Mouse (Mus musculus) lung, embryonic 15.5 days (tissue): Measurements from ENCODE around the gene Arf4. TPM values are rescaled to one million over a fixed set of nuclear protein-coding genes. Genes with fewer than 3 reads are reported as not detected.
A peak's percentile ranks its signal among the peaks of the same experiment; 100 is the strongest.

Experiments used
- ATAC-seq: fragments of 200-750 bp; cut with Nextera tagmentation; 2 replicates; pipeline ENCODE4 v1.8.0; 2017; ENCODE audit warnings: moderate number of reproducible peaks, borderline replicate concordance; ENCODE audit not compliant: low FRiP score, low TSS enrichment; ENCODE audit errors: extremely low read depth
- H3K27ac ChIP-seq: fragments of 300-500 bp; sonication (generic); 2 replicates; pipeline ENCODE4 v1.5.1; 2015; ENCODE audit warnings: moderate library complexity, mild to moderate bottlenecking, inconsistent platforms
- H3K27me3 ChIP-seq: fragments of 300-500 bp; sonication (generic); 2 replicates; pipeline ENCODE4 v1.6.1; 2015; ENCODE audit warnings: inconsistent platforms
- H3K36me3 ChIP-seq: fragments of 300-500 bp; sonication (generic); 2 replicates; pipeline ENCODE4 v1.6.1; 2015; ENCODE audit warnings: inconsistent platforms
- H3K4me1 ChIP-seq: fragments of 300-500 bp; sonication (generic); 2 replicates; pipeline ENCODE4 v1.6.1; 2015; ENCODE audit warnings: inconsistent platforms
- H3K4me2 ChIP-seq: fragments of 300-500 bp; sonication (generic); 2 replicates; pipeline ENCODE4 v1.6.1; 2015; ENCODE audit warnings: inconsistent platforms, mild to moderate bottlenecking, moderate library complexity
- H3K4me3 ChIP-seq: fragments of 300-500 bp; sonication (generic); 2 replicates; pipeline ENCODE4 v1.5.1; 2015; ENCODE audit warnings: mild to moderate bottlenecking, inconsistent platforms
- H3K9ac ChIP-seq: fragments of 300-500 bp; sonication (generic); 2 replicates; pipeline ENCODE4 v1.6.1; 2015; ENCODE audit warnings: inconsistent platforms
- H3K9me3 ChIP-seq: fragments of 300-500 bp; sonication (generic); 2 replicates; pipeline ENCODE4 v1.6.1; 2016; ENCODE audit warnings: inconsistent platforms
- WGBS: fragments of 180-500 bp; shearing (Covaris S2); methylation state at CpG from one replicate; pipeline ENCODE4 v1.1.7; 2015; 5-methylcytosine and 5-hydroxymethylcytosine counted together
- polyA plus RNA-seq: library from polyadenylated mRNA; unstranded; fragments of >200 nt; fragmentation: Nextera tagmentation; extraction: Ambion mirVana; gene quantifications from 2 replicates; pipeline ENCODE4 v1.2.1, GENCODE M21; 2015

Arf4 gene
- polyA plus RNA-seq = 593 and 627 TPM in 2 replicates

DNA sequence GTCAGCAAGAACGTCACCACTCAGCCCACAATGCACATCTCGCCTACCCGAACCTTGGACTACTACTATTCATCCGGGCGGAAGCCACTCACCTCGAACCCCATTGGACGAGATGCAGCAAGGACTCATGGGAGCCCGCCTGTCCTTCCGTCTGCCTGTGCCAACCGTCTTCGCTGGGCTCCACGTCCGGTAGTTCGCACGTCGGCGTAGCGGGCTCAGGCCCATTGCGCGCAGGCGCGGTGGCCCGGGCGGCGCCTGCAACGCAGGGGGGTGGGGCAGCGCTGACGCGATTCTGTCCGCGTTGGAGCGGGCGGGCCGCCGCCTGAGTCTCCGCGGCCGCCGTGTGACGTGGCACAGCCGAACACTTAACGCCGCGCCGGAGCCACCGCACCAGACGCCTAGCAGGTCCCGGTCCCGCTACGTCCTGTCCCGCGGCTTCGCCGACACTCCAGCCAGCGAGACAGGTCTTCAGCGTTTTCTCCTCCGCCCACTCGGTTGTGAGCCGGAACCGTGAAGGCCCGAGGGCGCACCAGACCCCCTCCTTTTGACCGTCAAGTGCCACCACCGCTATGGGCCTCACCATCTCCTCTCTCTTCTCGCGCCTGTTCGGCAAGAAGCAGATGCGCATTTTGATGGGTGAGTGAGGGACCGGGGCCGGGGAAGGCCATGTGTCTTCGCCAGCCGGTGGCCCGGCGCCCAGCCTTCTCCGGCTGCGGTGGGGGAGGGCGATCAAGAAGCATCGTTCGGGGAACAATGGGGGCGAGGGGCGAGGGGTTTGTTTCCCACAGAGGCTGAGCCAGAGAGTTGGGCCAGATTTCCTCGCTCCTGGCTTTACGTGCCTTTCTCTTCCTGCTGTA is at the start of gene Arf4:
Gene Arf4, plus strand, starts transcription at position 224 of the 857 bp plus-strand sequence.
- H3K27me3 ChIP-seq = no peaks in the 10 kb centered on the region
- H3K27ac ChIP-seq = peak within 1 kb of the TSS; percentile 95
- peaks cover 16% of the 10 kb centered on the region for H3K4me1 ChIP-seq
- H3K9ac ChIP-seq = peak within 1 kb of the TSS; percentile 94
- ATAC-seq = peak; percentile 99
- H3K4me2 ChIP-seq = peak within 1 kb of the TSS; percentile 70
- WGBS = 0% methylated on average over 81 of the region's 83 CpGs
- peaks cover 3% of the 10 kb centered on the region; the same call in 1 of the 2 replicates for H3K36me3 ChIP-seq
- no peaks in the 10 kb centered on the region for H3K9me3 ChIP-seq
- H3K4me3 ChIP-seq = peak within 1 kb of the TSS; percentile 91

DNA sequence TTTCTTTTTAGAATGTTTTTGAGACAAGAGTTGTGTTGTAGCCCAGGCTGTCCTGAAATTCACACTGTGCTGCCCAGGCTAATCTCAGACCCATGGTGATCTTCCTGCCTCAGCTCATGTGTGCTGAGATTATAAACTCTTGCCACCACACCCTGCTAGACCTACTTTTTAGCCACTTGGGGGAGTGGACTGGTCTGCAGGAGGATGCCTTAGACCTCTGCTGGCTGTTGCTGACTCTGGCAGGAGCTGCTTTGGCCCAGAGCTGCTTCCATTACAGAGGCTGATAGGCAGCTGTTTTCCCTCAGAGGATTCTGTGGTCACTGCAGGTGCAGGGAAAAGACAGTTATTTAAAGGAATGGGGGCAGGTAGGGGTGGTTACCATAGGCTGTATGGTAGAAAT is 46.5 kb upstream of the Arf4 start:
- no peak for ATAC-seq
- 0 out of 2 replicates have a peak, but pooled peaks cover 3% of the 10 kb centered on the region for H3K36me3 ChIP-seq

GRCm38 (mm10) chr14:26593281-26593895 is 44.5 kb upstream of the Arf4 start:
- Histone ChIP-seq H3K27ac (no peak overlapping the region), H3K27me3 (no peaks in the 10 kb centered on the region), H3K4me2 (no peak overlapping the region), H3K36me3 (peaks cover 16% of the 10 kb centered on the region; the same call in 1 of the 2 replicates), H3K9me3 (no peaks in the 10 kb centered on the region), H3K4me1 (no peaks in the 10 kb centered on the region; the same call in 1 of the 2 replicates), H3K9ac (no peak overlapping the region), H3K4me3 (no peak overlapping the region)
- ATAC-seq = no peak
- WGBS = 45% methylated on average over 2 of the region's 2 CpGs

More for the DNA sequence above, 46.5 kb upstream of the Arf4 start:
- no peak overlapping the region for H3K4me3 ChIP-seq
- H3K9ac ChIP-seq = no peak overlapping the region
- H3K4me1 ChIP-seq = peaks cover 12% of the 10 kb centered on the region
- no peak overlapping the region for H3K4me2 ChIP-seq
- H3K9me3 ChIP-seq = no peaks in the 10 kb centered on the region
- no peaks in the 10 kb centered on the region for H3K27me3 ChIP-seq
- H3K27ac ChIP-seq = no peak overlapping the region

DNA sequence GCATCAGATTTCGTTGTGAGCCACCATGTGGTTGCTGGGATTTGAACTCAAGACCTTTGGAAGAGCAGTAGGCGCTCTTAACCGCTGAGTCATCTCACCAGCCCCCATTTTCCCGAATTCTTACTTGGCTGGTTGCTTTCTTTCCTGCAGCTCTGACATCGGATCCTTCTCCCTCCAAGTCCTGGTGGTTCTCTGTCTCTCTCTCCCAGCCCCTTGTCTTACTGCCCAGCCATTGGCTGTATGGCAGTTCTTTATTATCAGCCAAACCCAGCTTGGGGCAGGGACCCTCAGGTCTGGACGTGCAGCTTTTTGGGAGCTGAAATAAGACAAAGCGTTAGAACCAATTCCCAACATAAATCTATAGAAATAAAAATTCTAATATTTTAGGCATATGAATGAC is 42.7 kb upstream of the Arf4 start:
- no peak for ATAC-seq
- H3K27ac ChIP-seq = no peak overlapping the region
- WGBS = 91% methylated on average over 7 of the region's 7 CpGs

DNA sequence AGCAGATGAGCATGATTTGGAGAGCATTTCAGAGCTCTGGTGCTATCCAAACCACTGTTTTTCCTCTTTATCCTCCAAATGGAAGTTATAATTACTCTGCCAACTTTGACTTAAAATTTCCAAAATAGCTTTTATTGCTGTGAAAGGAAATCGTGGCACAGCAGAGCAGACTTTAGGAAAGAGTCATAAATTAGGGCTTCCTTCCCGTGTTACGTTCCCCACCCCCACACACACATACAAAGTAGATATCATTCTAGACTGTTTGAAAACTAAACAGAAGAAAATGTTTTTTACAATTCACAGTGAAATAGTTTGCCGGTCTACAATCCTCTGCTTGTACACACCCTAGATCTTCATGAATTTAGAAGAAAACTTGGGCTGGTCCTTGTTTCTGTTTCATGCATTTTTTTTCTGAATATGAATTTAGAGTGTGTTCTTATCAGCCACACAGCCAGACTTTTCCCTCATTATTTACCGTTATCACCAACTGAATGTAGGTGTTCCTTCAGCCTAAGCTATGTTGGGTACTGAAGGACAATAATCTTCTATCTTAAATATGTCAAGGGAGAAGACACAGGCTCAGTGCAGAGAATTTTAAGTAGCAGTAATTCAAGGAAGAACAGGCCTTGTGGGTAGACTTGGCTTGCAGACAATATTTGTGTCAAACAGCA is 42.0 kb upstream of the Arf4 start:
- H3K4me1 ChIP-seq = no peaks in the 10 kb centered on the region; the same call in 1 of the 2 replicates
- WGBS = 63% methylated on average over 5 of the region's 5 CpGs
- H3K27ac ChIP-seq = no peak overlapping the region
- no peak overlapping the region for H3K9ac ChIP-seq
- H3K9me3 ChIP-seq = no peaks in the 10 kb centered on the region
- ATAC-seq = no peak
- no peaks in the 10 kb centered on the region for H3K27me3 ChIP-seq
- no peak overlapping the region for H3K4me3 ChIP-seq
- H3K36me3 ChIP-seq = peaks cover 24% of the 10 kb centered on the region; the same call in 1 of the 2 replicates
- H3K4me2 ChIP-seq = no peak overlapping the region

More for the DNA sequence above, 42.7 kb upstream of the Arf4 start:
- Histone ChIP-seq H3K4me2 (no peak overlapping the region), H3K4me3 (no peak overlapping the region), H3K9ac (no peak overlapping the region), H3K27me3 (no peaks in the 10 kb centered on the region), H3K4me1 (no peaks in the 10 kb centered on the region; the same call in 1 of the 2 replicates), H3K9me3 (no peaks in the 10 kb centered on the region), H3K36me3 (peaks cover 20% of the 10 kb centered on the region; the same call in 1 of the 2 replicates)

DNA sequence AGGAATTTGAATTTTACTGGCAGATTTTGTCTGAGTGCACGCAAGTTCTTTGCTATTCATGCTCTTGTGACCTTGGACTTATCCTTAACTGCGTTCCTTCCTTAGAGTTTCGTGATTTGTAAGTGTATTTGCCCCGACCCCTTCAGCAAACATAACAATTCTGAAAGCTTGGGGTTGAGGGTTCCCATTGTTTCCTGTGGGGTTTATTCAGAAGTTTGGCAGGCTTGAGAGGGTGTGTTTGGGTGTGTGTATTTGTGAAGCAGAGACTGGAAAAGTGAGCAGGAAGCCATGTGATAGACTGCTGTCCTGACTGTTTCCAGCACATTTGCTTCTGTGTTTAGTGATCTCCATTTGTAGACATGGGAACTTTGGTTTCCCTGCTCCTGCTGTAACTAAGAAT is 32.5 kb upstream of the Arf4 start:
- Histone ChIP-seq H3K27me3 (no peaks in the 10 kb centered on the region), H3K36me3 (peaks cover 58% of the 10 kb centered on the region), H3K9me3 (no peaks in the 10 kb centered on the region), H3K4me2 (no peak overlapping the region), H3K4me1 (no peaks in the 10 kb centered on the region), H3K4me3 (no peak overlapping the region), H3K9ac (no peak overlapping the region), H3K27ac (no peak overlapping the region)
- 72% methylated on average over 4 of the region's 4 CpGs for WGBS
- no peak for ATAC-seq

DNA sequence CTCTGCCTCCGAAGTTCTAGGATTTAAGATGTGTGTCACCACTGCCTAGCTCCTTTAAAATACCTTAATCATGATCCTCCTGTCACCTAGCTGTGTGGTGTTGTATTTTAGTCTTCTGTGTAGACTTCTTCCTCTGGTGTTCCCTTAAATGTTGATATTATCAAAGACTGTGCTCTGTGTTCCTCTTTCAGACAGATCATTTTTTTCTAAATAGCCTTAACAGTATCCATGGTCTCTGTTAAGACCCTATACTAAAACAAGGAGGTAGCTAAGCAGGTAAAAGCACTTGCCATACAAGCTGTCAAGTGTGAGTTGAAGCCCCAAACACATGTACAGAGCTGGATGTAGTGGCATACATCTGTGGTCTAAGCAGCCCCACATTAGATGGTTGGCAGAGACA is 28.2 kb upstream of the Arf4 start:
- 90% methylated on average over 1 of the region's 1 CpGs for WGBS
- no peak for ATAC-seq
- H3K27ac ChIP-seq = no peak overlapping the region
- no peaks in the 10 kb centered on the region for H3K27me3 ChIP-seq
- no peak overlapping the region for H3K4me2 ChIP-seq
- no peak overlapping the region for H3K9ac ChIP-seq
- H3K9me3 ChIP-seq = no peaks in the 10 kb centered on the region
- no peaks in the 10 kb centered on the region for H3K4me1 ChIP-seq
- H3K36me3 ChIP-seq = peaks cover 63% of the 10 kb centered on the region
- no peak overlapping the region for H3K4me3 ChIP-seq

DNA sequence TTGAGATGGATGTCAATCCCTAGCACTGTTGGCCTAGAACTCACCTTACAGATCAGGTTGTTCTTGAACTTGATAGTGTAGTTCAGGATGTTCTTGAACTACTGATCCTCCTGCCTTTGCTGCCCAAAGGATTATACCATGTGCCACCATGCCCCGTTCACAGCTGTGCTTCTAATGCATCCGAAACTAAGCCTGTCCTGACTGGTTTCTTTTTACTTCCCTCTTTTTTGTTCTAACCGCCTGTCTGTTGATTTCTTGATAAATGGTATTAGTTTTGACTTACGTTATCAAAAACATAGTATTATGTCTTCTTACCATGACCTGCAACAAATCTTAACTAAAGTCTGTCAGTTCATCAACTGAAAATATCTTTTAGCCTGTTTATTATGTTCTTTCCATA is 27.2 kb upstream of the Arf4 start:
- peaks cover 60% of the 10 kb centered on the region for H3K36me3 ChIP-seq
- ATAC-seq = no peak

DNA sequence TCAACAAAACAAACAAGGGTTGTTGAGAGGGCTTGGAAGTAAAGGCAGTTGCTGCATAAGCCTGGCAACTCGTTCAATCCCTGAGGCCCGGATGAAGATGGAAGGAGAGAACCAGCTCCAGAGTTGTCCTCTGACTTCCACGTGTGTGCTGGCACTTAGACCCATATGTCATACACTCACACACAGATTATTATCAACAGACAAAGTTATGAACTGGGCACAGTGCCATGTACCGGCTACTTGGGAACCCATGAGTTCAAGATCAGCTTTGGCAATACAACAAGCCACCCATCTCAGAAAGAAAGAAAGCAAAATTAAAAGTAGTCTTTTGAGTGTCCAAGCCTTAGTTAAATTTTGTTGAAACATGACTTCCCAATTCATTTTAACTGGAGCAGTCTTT is 12.6 kb upstream of the Arf4 start:
- Histone ChIP-seq H3K9ac (no peak overlapping the region), H3K4me3 (no peak overlapping the region), H3K36me3 (peaks cover 80% of the 10 kb centered on the region), H3K4me1 (no peaks in the 10 kb centered on the region), H3K27me3 (no peaks in the 10 kb centered on the region), H3K4me2 (no peak overlapping the region), H3K27ac (no peak overlapping the region), H3K9me3 (no peaks in the 10 kb centered on the region)
- 67% methylated on average over 4 of the region's 4 CpGs for WGBS
- ATAC-seq = no peak

More for the DNA sequence above, 27.2 kb upstream of the Arf4 start:
- no peak overlapping the region for H3K9ac ChIP-seq
- no peaks in the 10 kb centered on the region for H3K27me3 ChIP-seq
- no peak overlapping the region for H3K4me3 ChIP-seq
- no peak overlapping the region for H3K4me2 ChIP-seq
- WGBS = 95% methylated on average over 4 of the region's 4 CpGs
- H3K27ac ChIP-seq = no peak overlapping the region
- H3K4me1 ChIP-seq = no peaks in the 10 kb centered on the region
- no peaks in the 10 kb centered on the region for H3K9me3 ChIP-seq

DNA sequence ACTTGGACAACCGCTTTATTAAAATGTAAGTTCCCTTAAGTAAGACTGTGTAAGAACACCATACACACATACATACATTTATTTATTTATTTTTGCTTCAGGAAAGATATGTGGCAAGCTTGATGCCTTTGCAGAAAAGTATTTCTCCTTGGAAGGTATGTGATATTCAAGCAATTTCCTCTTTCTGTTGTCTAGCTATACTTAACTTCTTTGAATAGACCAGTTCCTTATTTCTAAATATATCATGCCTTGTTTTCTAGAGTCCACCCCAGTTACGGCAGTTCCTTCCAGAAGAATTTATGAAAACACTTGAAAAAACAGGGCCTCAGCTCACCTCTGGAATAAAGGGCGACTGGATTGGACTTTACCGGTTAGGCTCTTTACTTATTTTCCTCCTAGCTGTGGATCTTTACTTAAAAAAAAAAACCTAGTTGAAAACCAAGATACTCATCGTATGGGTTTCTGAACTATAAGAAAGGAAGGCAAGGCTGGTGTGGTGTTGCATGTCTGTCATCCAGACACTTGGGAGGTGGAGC is 11.2 kb upstream of the Arf4 start:
- Histone ChIP-seq H3K4me2 (no peak overlapping the region), H3K4me1 (no peaks in the 10 kb centered on the region), H3K4me3 (no peak overlapping the region), H3K9me3 (no peaks in the 10 kb centered on the region), H3K36me3 (peaks cover 73% of the 10 kb centered on the region), H3K27me3 (no peaks in the 10 kb centered on the region), H3K9ac (no peak overlapping the region), H3K27ac (no peak overlapping the region)
- ATAC-seq = no peak
- 89% methylated on average over 5 of the region's 5 CpGs for WGBS

DNA sequence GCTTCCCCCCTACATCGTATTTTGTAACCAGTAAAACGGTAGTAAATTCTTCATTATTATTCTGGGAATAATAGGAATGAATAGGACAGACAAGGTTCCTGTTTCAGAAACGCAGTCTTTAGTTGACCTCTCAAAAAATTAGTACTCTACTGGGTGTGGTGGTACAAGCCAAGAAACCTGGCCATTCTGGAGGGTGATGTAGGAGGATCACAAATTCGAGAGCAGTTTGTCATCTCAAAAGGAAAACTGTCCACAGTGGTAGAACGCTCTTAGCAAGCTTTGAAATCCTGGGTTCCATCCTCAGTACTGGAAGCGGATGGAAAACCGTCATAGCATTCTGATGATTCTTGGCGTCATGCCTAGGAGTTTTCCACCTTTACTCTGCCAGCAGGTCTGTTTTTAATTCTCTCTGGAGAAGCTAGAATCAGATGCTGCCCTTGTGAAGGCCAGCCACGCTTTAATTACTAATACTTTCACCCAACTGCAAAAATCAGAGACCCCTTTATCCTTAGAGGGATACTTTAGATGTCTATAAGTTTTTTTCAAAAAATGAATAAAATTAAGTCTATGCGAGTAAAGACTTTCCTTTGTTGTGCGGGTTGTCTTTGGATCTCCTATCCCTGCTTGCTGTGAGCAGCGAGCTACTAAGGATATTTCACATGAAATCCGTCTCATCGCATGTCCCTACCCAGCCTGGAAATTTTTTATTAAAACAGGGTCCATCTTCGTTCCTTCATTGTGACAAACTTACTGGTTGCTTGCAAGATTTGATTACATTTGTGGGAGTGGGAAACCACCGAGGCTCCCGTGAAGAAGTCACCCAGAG is 636 bp upstream of the Arf4 start:
- H3K36me3 ChIP-seq = peaks cover 9% of the 10 kb centered on the region; the same call in 1 of the 2 replicates
- peak overlapping the region; percentile 89 for H3K27ac ChIP-seq
- WGBS = 20% methylated on average over 17 of the region's 17 CpGs
- peak; percentile 2; the same call in 1 of the 2 replicates for ATAC-seq
- H3K9me3 ChIP-seq = no peaks in the 10 kb centered on the region
- H3K4me2 ChIP-seq = peak overlapping the region; percentile 55
- H3K4me3 ChIP-seq = peak overlapping the region; percentile 91
- peaks cover 14% of the 10 kb centered on the region for H3K4me1 ChIP-seq
- H3K9ac ChIP-seq = peak overlapping the region; percentile 34
- H3K27me3 ChIP-seq = no peaks in the 10 kb centered on the region
